ENCODE assay signal across 18 mouse cellular contexts in the genomic region with DNA sequence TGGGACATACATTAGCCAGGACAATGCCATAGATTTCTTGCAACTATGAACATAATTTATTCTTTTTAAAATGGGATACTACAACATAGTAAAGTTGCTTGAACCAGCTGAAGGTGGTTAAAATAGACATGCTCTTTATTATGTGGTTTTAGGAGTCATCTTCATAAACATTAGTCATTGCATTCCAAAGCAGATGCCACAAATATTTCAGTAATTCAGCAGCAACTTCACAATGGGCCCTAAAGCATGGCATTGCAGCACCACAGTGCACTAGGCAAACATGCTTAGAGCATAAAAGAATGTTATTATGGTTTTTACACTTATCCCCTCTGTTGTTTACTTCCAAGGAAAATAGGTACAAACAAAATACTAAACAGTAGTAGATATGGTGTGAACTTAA.
"Had no signal": no experiment of that assay in that cellular context is flagged by ENCODE, and none has a peak within 500 bp of the region (broad histone marks: within the 10 kb centered on the region; RNA-seq: fewer than 3 reads in every experiment).

No protein-coding gene starts in this region.

- ATAC-seq: liver, embryonic 12.5 days; midbrain, embryonic 13.5 days; midbrain, embryonic 16.5 days had no signal

- H3K27me3 ChIP-seq: kidney, embryonic 15.5 days; limb, embryonic 12.5 days; limb, embryonic 15.5 days; liver, embryonic 12.5 days; liver, embryonic 15.5 days; lung, embryonic 15.5 days; megakaryocyte, embryonic 14.5 days; midbrain, embryonic 13.5 days had no signal

- H3K36me3 ChIP-seq: kidney, embryonic 15.5 days; limb, embryonic 12.5 days; limb, embryonic 15.5 days; liver, embryonic 12.5 days; liver, embryonic 15.5 days; lung, embryonic 15.5 days; midbrain, embryonic 10.5 days; midbrain, embryonic 13.5 days had no signal

- H3K4me3 ChIP-seq: kidney, embryonic 15.5 days; limb, embryonic 12.5 days; limb, embryonic 15.5 days; liver, embryonic 12.5 days; liver, embryonic 15.5 days; lung, embryonic 15.5 days; megakaryocyte, embryonic 14.5 days; midbrain, embryonic 10.5 days; midbrain, embryonic 13.5 days had no signal

- H3K4me2 ChIP-seq: kidney, embryonic 15.5 days; limb, embryonic 12.5 days; limb, embryonic 15.5 days; liver, embryonic 12.5 days; liver, embryonic 15.5 days; lung, embryonic 15.5 days; midbrain, embryonic 13.5 days had no signal

- DNase-seq: kidney, postnatal 10 days; kidney, postnatal 36 days; left cerebral cortex, postnatal 4 days; lung, adult 18-20 months; lung, postnatal 10 days; lung, postnatal 36 days; thymus, adult 18-20 months; thymus, postnatal 36 days had no signal

- H3K4me1 ChIP-seq: kidney, embryonic 15.5 days; limb, embryonic 12.5 days; limb, embryonic 15.5 days; liver, embryonic 12.5 days; liver, embryonic 15.5 days; lung, embryonic 15.5 days; megakaryocyte, embryonic 14.5 days; midbrain, embryonic 10.5 days; midbrain, embryonic 13.5 days had no signal

- H3K9me3 ChIP-seq: kidney, embryonic 15.5 days; limb, embryonic 12.5 days; limb, embryonic 15.5 days; liver, embryonic 12.5 days; liver, embryonic 15.5 days; lung, embryonic 15.5 days; megakaryocyte, embryonic 14.5 days; midbrain, embryonic 10.5 days; midbrain, embryonic 13.5 days had no signal

- H3K27ac ChIP-seq: kidney, embryonic 15.5 days; limb, embryonic 12.5 days; limb, embryonic 15.5 days; liver, embryonic 12.5 days; liver, embryonic 15.5 days; lung, embryonic 15.5 days; midbrain, embryonic 10.5 days; midbrain, embryonic 13.5 days had no signal

- H3K9ac ChIP-seq: kidney, embryonic 15.5 days; limb, embryonic 12.5 days; limb, embryonic 15.5 days; liver, embryonic 12.5 days; liver, embryonic 15.5 days; lung, embryonic 15.5 days; midbrain, embryonic 13.5 days had no signal
